Mouse (Mus musculus) urinary bladder, postnatal 0 days (tissue): ENCODE data around the gene Rab34. TPM values are rescaled to one million over a fixed set of nuclear protein-coding genes. Genes with fewer than 3 reads are reported as not detected.

ENCODE experiments used
- microRNA-seq: library from miRNA; unstranded; fragments of <30 nt; microRNA quantifications from one replicate; pipeline ENCODE4, GENCODE M21; 2016
- polyA plus RNA-seq: library from polyadenylated mRNA; unstranded; fragments of >200 nt; fragmentation: Nextera tagmentation; extraction: Ambion mirVana; gene quantifications from 2 replicates; pipeline ENCODE4 v1.2.1, GENCODE M21; 2015

The Rab34 gene
- polyA plus RNA-seq, result 90.4 and 94.1 TPM in 2 replicates

GRCm38 (mm10) chr11:78188331-78189233 lies at the start of gene Rab34:
Rab34 (plus strand) TSS chr11:78188430.

GRCm38 (mm10) chr11:78164924-78165760 lies 23.1 kb upstream of the Rab34 start, which contains the start of gene Traf4:
Traf4 (minus strand) TSS chr11:78165589.

GRCm38 (mm10) chr11:78176402-78176862 lies 11.8 kb upstream of the Rab34 start, which contains the start of the genes Nek8 and Tlcd1:
Nek8 (minus strand) TSS chr11:78176675.
Tlcd1 (plus strand) TSS chr11:78176711.

GRCm38 (mm10) chr11:78182961-78183844 lies 5.0 kb upstream of the Rab34 start, which contains the start of gene Rpl23a:
Rpl23a (minus strand) TSS chr11:78183584.

GRCm38 (mm10) chr11:78193113-78193512 lies 4.9 kb downstream of the Rab34 start, which contains the start of gene Proca1:
Proca1 (plus strand) TSS chr11:78193392.

Small RNA genes within 50 kb of the gene (microRNA-seq; reads per million reads assigned to microRNA genes)
- gene Mir7653, result not detected

Other genes starting within 250 kb of the Rab34 start
- 10.0 and 12.4 TPM in 2 replicates for gene Phf12, start 205.7 kb upstream of the Rab34 start, polyA plus RNA-seq
- 8.7 and 9.8 TPM in 2 replicates for gene Dhrs13, start 156.2 kb upstream of the Rab34 start, polyA plus RNA-seq
- gene Flot2, start 150.5 kb upstream of the Rab34 start, polyA plus RNA-seq, result 99.5 and 107 TPM in 2 replicates
- gene Eral1, start 108.0 kb upstream of the Rab34 start, polyA plus RNA-seq, result 15.0 and 15.4 TPM in 2 replicates
- 10.2 and 10.3 TPM in 2 replicates for gene Fam222b, start 93.8 kb upstream of the Rab34 start, polyA plus RNA-seq
- 16.6 and 16.7 TPM in 2 replicates for gene Traf4, start 22.8 kb upstream of the Rab34 start, polyA plus RNA-seq
- gene Nek8, start 11.8 kb upstream of the Rab34 start, polyA plus RNA-seq, result 11.1 and 11.4 TPM in 2 replicates
- gene Tlcd1, start 11.7 kb upstream of the Rab34 start, polyA plus RNA-seq, result 15.2 and 16.2 TPM in 2 replicates
- 1,049 and 1,108 TPM in 2 replicates for gene Rpl23a, start 4.8 kb upstream of the Rab34 start, polyA plus RNA-seq
- gene Proca1, start 5.0 kb downstream of the Rab34 start, polyA plus RNA-seq, result 1.9 and 2.5 TPM in 2 replicates
- gene Sdf2, start 57.3 kb downstream of the Rab34 start, polyA plus RNA-seq, result 82.5 and 98.5 TPM in 2 replicates
- gene Supt6, start 57.6 kb downstream of the Rab34 start, polyA plus RNA-seq, result 14.5 and 14.6 TPM in 2 replicates
- 59.6 and 69.9 TPM in 2 replicates for gene 2610507B11Rik, start 73.3 kb downstream of the Rab34 start, polyA plus RNA-seq
- gene BC030499, start 102.4 kb downstream of the Rab34 start, polyA plus RNA-seq, result 0.21 and 0.30 TPM in 2 replicates
- gene Spag5, start 113.1 kb downstream of the Rab34 start, polyA plus RNA-seq, result 4.7 and 7.4 TPM in 2 replicates
- gene Aldoc, start 134.5 kb downstream of the Rab34 start, polyA plus RNA-seq, result 8.1 and 10.6 TPM in 2 replicates
- 41.8 and 43.6 TPM in 2 replicates for gene Pigs, start 140.0 kb downstream of the Rab34 start, polyA plus RNA-seq
- gene Unc119, start 155.1 kb downstream of the Rab34 start, polyA plus RNA-seq, result 69.4 and 71.4 TPM in 2 replicates
- 0.07 TPM in 1 of 2 replicates, not detected in the other for gene Foxn1, start 198.1 kb downstream of the Rab34 start, polyA plus RNA-seq
- not detected in 2 replicates for gene Slc13a2, start 233.8 kb downstream of the Rab34 start, polyA plus RNA-seq